Mouse (Mus musculus) CH12.LX (cell line): ENCODE measurements around the gene Lrguk.

Experiments
- CHD1 ChIP-seq: IDR thresholded peaks from 2 replicates; pipeline ENCODE4 v1.6.1; 2012; ENCODE audit warnings: low read depth, low read length, improper control_type of control experiment, inconsistent platforms
- CHD2 ChIP-seq: IDR thresholded peaks from 2 replicates; pipeline ENCODE4 v1.6.1; 2011; ENCODE audit warnings: low read length, improper control_type of control experiment
- CTCF ChIP-seq, 2 experiments: IDR thresholded peaks in 1 of 2; conservative IDR thresholded peaks in 1 of 2; 2 replicates each; pipeline ENCODE4 v1.5.1; 2011 to 2012; ENCODE audit warnings: low read depth in 2 of 2, low read length in 2 of 2, improper control_type of control experiment in 1 of 2, inconsistent platforms in 1 of 2, mild to moderate bottlenecking in 1 of 2, moderate library complexity in 1 of 2
- EP300 ChIP-seq: IDR thresholded peaks from 2 replicates; pipeline ENCODE4 v1.6.1; 2011; ENCODE audit warnings: low read length, improper control_type of control experiment
- MAFK ChIP-seq: IDR thresholded peaks from 2 replicates; pipeline ENCODE4 v1.6.1; 2011; ENCODE audit warnings: low read length, improper control_type of control experiment; ENCODE audit not compliant: insufficient replicate concordance
- POLR2A ChIP-seq: IDR thresholded peaks from 2 replicates; pipeline ENCODE4 v1.6.1; 2011; ENCODE audit warnings: low read depth, mild to moderate bottlenecking, improper control_type of control experiment, low read length
- RCOR1 ChIP-seq: conservative IDR thresholded peaks from 2 replicates; pipeline ENCODE4 v1.6.1; 2012; ENCODE audit warnings: low read depth, mild to moderate bottlenecking, inconsistent platforms, low read length, improper control_type of control experiment
- SIN3A ChIP-seq: IDR thresholded peaks from 2 replicates; pipeline ENCODE4 v1.6.1; 2012; ENCODE audit warnings: low read length, improper control_type of control experiment, inconsistent platforms
- TBP ChIP-seq: conservative IDR thresholded peaks from 2 replicates; pipeline ENCODE4 v1.6.1; 2011; ENCODE audit warnings: low read depth, low read length, improper control_type of control experiment
- USF1 ChIP-seq: IDR thresholded peaks from 2 replicates; pipeline ENCODE4 v1.6.1; 2014; ENCODE audit warnings: low read depth, mild to moderate bottlenecking, inconsistent platforms, low read length, improper control_type of control experiment
- ZKSCAN1 ChIP-seq: IDR thresholded peaks from 2 replicates; pipeline ENCODE4 v1.6.1; 2012; ENCODE audit warnings: low read depth, inconsistent platforms, low read length, improper control_type of control experiment, borderline replicate concordance
- ZNF384 ChIP-seq: IDR thresholded peaks from 2 replicates; pipeline ENCODE4 v1.6.1; 2012; ENCODE audit warnings: low read depth, low read length, improper control_type of control experiment, inconsistent platforms

GRCm38 (mm10) chr6:34179007-34179406, 149.8 kb downstream of the Lrguk start:
- TF ChIP-seq CHD2 (no peak), MAFK (no peak), ZKSCAN1 (no peak), EP300 (no peak), SIN3A (no peak), TBP (no peak), CHD1 (no peak), USF1 (no peak), POLR2A (no peak), ZNF384 (no peak), RCOR1 (no peak), CTCF (conservative IDR thresholded peaks at IDR 0.05 in 1 of 2, IDR thresholded peaks at IDR 0.05 in 1 of 2; ENCODE audit: low read depth in 2 of 2, low read length in 2 of 2) (no peak)
